Mouse (Mus musculus) myocyte (in vitro differentiated cells): ENCODE measurements around the gene Gmds.

ENCODE experiments used
- E2F4 ChIP-seq: IDR thresholded peaks from one replicate; pipeline ENCODE4 v1.6.1; 2011; ENCODE audit warnings: mild to moderate bottlenecking, control low read depth, moderate library complexity; ENCODE audit not compliant: insufficient read depth
- MAX ChIP-seq: IDR thresholded peaks from one replicate; pipeline ENCODE4 v1.6.1; 2011; ENCODE audit warnings: low read depth, mild to moderate bottlenecking, control low read depth
- POLR2AphosphoS2 ChIP-seq: IDR thresholded peaks from one replicate; pipeline ENCODE4 v1.6.1; 2011; ENCODE audit warnings: low read depth, control low read depth; ENCODE audit not compliant: insufficient read length

DNA sequence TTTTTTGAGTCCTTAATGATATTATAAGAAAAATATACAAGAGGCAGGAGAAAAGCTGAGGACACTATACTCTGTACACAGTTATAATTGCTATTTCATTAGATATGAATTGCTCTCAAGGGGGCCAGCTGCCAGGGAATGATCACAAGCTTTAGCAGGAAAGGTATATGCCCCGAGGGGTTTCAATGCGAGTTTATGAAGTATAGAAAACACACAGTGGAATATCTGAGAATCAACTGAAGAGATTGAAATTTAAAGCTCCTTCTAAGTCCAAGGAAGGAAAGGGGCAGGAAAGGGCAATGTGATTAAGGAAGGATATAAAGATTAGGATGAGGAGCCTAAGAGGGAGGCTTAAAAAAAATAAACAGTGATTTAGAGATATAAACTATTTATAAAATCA, 427.2 kb downstream of the Gmds start:
- TF ChIP-seq E2F4, result no peak
- no peak for TF ChIP-seq MAX
- TF ChIP-seq POLR2AphosphoS2, result no peak
